Mouse (Mus musculus) midbrain, postnatal 0 days (tissue): ENCODE data around the gene Cdc42bpg. TPM values are rescaled to one million over a fixed set of nuclear protein-coding genes. Genes with fewer than 3 reads are reported as not detected.
"Not testable (repeated sequence)": the region's sequence is repeated elsewhere in the genome, so short reads cannot be mapped to it uniquely, and the experiment has no call there.

ENCODE experiments used
- ATAC-seq: fragments of 200-750 bp; cut with Nextera tagmentation; 2 replicates; pipeline ENCODE4 v1.8.0; 2017; ENCODE audit warnings: moderate number of reproducible peaks, mild to moderate bottlenecking, moderate TSS enrichment, moderate library complexity; ENCODE audit not compliant: low FRiP score
- DNase-seq: peaks from one replicate; pipeline ENCODE4 v3.0.0-alpha.2; 2015; ENCODE audit warnings: low spot score
- H3K27ac ChIP-seq: fragments of 300-500 bp; sonication (generic); 2 replicates; pipeline ENCODE4 v1.5.1; 2014; ENCODE audit warnings: low read depth, mild to moderate bottlenecking, low read length, mixed read lengths
- H3K27me3 ChIP-seq: fragments of 300-500 bp; sonication (generic); 2 replicates; pipeline ENCODE4 v1.6.1; 2014; ENCODE audit warnings: low read length, control low read depth, mixed read lengths; ENCODE audit not compliant: insufficient read depth
- H3K36me3 ChIP-seq: fragments of 300-500 bp; sonication (generic); 2 replicates; pipeline ENCODE4 v1.6.1; 2014; ENCODE audit warnings: low read length, control low read depth, mixed read lengths; ENCODE audit not compliant: insufficient read depth
- H3K4me1 ChIP-seq: fragments of 300-500 bp; sonication (generic); 2 replicates; pipeline ENCODE4 v1.6.1; 2014; ENCODE audit warnings: mild to moderate bottlenecking, control low read depth, antibody characterized with exemption, low read length, mixed read lengths; ENCODE audit not compliant: insufficient read depth
- H3K4me2 ChIP-seq: fragments of 300-500 bp; sonication (generic); 2 replicates; pipeline ENCODE4 v1.6.1; 2014; ENCODE audit warnings: low read depth, mild to moderate bottlenecking, low read length, mixed read lengths; ENCODE audit not compliant: poor library complexity, severe bottlenecking
- H3K4me3 ChIP-seq: fragments of 300-500 bp; sonication (generic); 2 replicates; pipeline ENCODE4 v1.5.1; 2014; ENCODE audit warnings: low read depth, mild to moderate bottlenecking, low read length, moderate library complexity
- H3K9ac ChIP-seq: fragments of 300-500 bp; sonication (generic); replicated peaks from 2 replicates; pipeline ENCODE4 v1.6.1; 2014; ENCODE audit warnings: mild to moderate bottlenecking, low read length, moderate library complexity, mixed read lengths; ENCODE audit not compliant: poor library complexity, severe bottlenecking
- H3K9me3 ChIP-seq: fragments of 300-500 bp; sonication (generic); 2 replicates; pipeline ENCODE4 v1.6.1; 2016; ENCODE audit warnings: low read length, control low read depth
- CTCF ChIP-seq: IDR thresholded peaks from 2 replicates; pipeline ENCODE4 v1.5.1; 2016; ENCODE audit warnings: antibody characterized with exemption, mild to moderate bottlenecking
- WGBS: fragments of 180-500 bp; shearing (Covaris S2); extraction: QIAGEN DNeasy Blood & Tissue Kit; methylation state at CpG from one replicate; pipeline ENCODE4 v1.1.7; 2014; 5-methylcytosine and 5-hydroxymethylcytosine counted together
- polyA plus RNA-seq: library from polyadenylated mRNA; unstranded; fragments of >200 nt; fragmentation: Nextera tagmentation; extraction: Ambion mirVana; gene quantifications from 2 replicates; pipeline ENCODE4 v1.2.1, GENCODE M21; 2015
- total RNA-seq: library from RNA; depleted of rRNA; stranded (reverse); fragments of >200 nt; gene quantifications from 2 replicates; pipeline ENCODE4 v1.2.3, GENCODE M21; 2014

Cdc42bpg gene
- total and polyA plus RNA-seq, 2 experiments from 2014 or later = 0.67 to 4.8 TPM

DNA sequence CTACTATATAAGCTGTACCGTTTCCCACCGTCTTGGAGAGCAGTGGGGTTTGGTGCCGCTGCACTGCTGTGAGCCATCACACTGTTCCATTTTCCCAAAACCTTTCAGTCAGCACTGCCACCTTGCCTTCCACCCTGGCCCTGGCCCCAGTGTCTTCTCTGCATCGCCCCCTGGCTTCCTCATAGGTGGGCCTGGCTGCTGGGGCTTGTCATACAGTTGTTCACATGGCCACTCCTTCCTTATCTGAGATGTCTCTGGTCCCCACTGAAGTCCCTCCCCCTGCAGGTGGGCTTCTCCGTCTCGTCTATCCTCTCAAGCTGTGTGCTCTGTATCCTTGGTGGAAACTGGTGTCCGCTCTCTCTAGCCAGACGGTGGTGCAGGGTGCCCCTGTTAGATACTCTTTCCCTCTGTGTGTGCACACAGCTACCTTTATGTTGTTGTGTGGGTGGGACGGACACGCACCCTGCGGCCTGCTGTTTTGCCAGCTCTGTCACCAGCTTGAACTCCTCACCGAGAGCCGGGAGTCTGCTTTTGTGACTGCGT lies 16.5 kb upstream of the Cdc42bpg start:
- Histone ChIP-seq H3K4me2 (no peak overlapping the region), H3K27ac (no peak overlapping the region), H3K4me1 (no peaks in the 10 kb centered on the region), H3K9me3 (no peaks in the 10 kb centered on the region), H3K9ac (no peak overlapping the region), H3K27me3 (no peaks in the 10 kb centered on the region), H3K36me3 (peaks cover 31% of the 10 kb centered on the region), H3K4me3 (no peak overlapping the region)
- TF ChIP-seq CTCF = 0 out of 2 replicates have a peak, but pooled peaks have one; percentile 12
- 90% methylated on average over 14 of the region's 14 CpGs for WGBS
- no peak for DNase-seq
- no peak for ATAC-seq

DNA sequence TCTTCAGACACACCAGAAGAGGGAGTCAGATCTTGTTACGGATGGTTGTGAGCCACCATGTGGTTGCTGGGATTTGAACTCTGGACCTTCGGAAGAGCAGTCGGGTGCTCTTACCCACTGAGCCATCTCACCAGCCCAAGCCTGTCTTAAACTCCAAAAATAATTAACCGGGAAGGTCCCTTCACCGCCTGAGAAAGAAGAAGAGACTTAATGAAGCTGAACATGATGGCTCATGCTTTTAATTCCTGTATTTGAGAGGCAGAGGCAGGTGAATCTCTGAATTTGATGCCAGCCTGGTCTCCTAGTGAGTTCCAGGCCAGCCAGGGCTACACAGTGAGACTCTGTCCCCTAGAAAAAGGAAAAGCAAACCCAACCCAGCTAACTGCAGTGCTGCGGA lies 15.5 kb upstream of the Cdc42bpg start:
- ATAC-seq, H3K4me2 ChIP-seq, H3K27me3 ChIP-seq, H3K9me3 ChIP-seq, H3K27ac ChIP-seq, DNase-seq, H3K4me3 ChIP-seq, H3K4me1 ChIP-seq, H3K9ac ChIP-seq: not testable (repeated sequence)
- H3K36me3 ChIP-seq = peaks cover 36% of the 10 kb centered on the region
- WGBS = 92% methylated on average over 5 of the region's 6 CpGs

DNA sequence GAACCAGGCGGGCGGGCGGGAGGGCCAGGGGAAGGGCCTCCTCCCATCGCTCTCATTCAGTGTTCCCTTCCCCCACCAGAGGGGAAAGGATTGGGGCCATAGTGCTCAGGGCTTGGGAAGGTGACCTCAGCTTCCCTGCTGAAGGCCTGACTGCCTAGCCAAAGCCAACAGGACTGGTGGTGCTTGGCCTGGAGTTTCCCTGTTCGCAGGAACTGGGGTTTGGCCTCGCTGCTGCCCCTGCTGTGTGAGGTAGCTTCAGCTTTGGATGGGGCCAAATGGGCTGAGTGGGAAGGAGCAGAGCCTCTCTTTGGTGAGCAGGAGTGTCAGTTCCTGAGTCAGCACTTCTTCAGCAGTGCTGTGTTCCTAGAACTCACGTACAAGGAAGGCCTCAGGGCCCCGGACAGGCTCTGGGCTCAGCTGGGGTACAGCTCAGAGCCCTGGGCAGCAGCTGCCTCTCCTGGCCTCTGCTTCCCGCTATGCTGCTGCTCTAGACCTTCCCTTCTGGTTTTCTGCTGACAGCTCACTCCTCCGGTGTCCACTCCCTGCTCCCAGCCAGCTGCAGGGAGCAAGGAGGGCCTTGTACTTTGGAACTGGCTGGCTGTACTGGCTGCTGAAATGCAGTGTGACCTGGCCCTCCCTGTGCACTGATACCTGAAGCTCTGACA lies 15.0 kb upstream of the Cdc42bpg start:
- H3K4me2 ChIP-seq = no peak overlapping the region
- no peaks in the 10 kb centered on the region for H3K9me3 ChIP-seq
- no peak overlapping the region for H3K27ac ChIP-seq
- H3K27me3 ChIP-seq = no peaks in the 10 kb centered on the region
- no peak for TF ChIP-seq CTCF
- 75% methylated on average over 10 of the region's 10 CpGs for WGBS
- ATAC-seq (no peak), DNase-seq (peak; percentile 12)
- no peak overlapping the region for H3K4me3 ChIP-seq
- H3K36me3 ChIP-seq = peaks cover 38% of the 10 kb centered on the region
- no peak overlapping the region for H3K9ac ChIP-seq
- H3K4me1 ChIP-seq = no peaks in the 10 kb centered on the region

DNA sequence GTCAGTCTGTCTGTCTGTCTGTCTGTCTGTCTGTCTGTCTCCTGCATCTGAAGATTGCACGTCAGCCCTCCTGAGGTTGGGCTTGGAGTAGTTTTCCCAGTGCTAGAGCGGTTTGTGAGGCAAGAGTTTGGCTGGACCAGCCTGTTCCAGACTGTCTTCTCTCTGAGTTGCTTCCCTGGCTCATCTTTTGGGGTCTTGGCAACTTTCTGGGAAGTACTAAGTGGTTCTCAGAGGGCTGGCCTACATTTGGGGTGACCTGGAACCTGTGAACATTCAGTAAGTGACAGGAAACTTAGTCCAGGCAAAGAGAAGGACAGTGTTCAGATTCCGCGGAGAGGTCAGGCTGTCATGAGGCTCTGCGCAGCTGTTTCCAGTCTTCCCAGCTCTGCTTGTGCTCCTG lies 14.0 kb upstream of the Cdc42bpg start:
- H3K9ac ChIP-seq = no peak overlapping the region
- no peak overlapping the region for H3K27ac ChIP-seq
- H3K36me3 ChIP-seq = peaks cover 38% of the 10 kb centered on the region
- no peak overlapping the region for H3K4me3 ChIP-seq
- no peak overlapping the region for H3K4me2 ChIP-seq
- no peaks in the 10 kb centered on the region for H3K4me1 ChIP-seq
- H3K27me3 ChIP-seq = no peaks in the 10 kb centered on the region
- no peaks in the 10 kb centered on the region for H3K9me3 ChIP-seq
- 88% methylated on average over 5 of the region's 5 CpGs for WGBS
- DNase-seq (no peak), ATAC-seq (no peak)
- TF ChIP-seq CTCF = no peak

DNA sequence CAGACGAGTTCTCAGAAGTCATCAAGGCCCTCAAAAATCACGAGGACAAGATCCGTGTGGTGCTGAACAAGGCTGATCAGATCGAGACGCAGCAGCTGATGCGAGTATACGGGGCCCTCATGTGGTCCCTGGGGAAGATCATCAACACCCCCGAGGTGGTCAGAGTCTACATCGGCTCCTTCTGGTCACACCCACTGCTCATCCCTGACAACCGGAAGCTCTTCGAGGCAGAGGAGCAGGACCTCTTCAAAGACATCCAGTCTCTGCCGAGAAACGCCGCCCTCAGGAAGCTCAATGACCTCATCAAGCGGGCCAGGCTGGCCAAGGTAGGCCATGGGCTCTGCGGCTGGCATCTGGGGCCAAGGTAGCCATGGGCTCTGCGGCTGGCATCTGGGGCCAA lies 12.0 kb upstream of the Cdc42bpg start:
- no peaks in the 10 kb centered on the region for H3K27me3 ChIP-seq
- H3K4me1 ChIP-seq = no peaks in the 10 kb centered on the region
- no peak overlapping the region for H3K27ac ChIP-seq
- ATAC-seq (no peak), DNase-seq (no peak)
- H3K4me2 ChIP-seq = no peak overlapping the region
- H3K36me3 ChIP-seq = peaks cover 57% of the 10 kb centered on the region
- H3K9me3 ChIP-seq = no peaks in the 10 kb centered on the region
- no peak overlapping the region for H3K9ac ChIP-seq
- no peak overlapping the region for H3K4me3 ChIP-seq
- 94% methylated on average over 16 of the region's 17 CpGs for whole genome bisulfite sequencing
- TF ChIP-seq CTCF = no peak

DNA sequence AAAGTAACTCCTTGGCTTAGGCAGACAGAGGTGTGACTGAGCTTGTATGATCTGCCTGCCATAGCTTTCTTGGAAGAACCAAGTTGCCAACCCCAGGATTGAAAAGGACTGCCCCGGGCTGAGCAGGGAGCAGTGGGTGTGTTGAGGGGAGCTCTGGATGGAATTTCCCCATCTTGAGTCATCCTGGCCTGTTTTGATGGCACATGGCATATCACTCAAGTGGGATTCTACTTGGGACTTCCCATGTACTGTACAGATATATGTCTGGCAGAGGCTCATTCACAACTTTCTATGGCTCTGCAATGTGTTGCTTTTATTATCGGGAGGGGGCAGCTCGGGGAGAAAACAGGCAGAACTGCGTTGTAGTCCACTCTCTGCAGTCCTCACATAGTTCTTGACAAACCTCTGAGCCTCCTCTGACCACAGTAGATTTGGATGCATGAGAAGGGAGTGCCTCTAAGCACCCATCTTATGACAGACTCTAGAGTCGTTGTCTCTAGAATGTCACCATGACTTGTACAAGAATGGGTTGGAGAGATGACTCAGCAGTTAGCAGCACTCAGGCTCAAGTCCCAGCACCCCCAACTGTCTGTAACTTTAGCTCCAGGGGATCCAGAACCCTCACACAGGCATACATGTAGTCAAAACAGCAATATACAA lies 9.6 kb upstream of the Cdc42bpg start:
- H3K9ac ChIP-seq = no peak overlapping the region
- whole genome bisulfite sequencing = 93% methylated on average over 5 of the region's 5 CpGs
- no peaks in the 10 kb centered on the region for H3K4me1 ChIP-seq
- no peak for DNase-seq
- peaks cover 56% of the 10 kb centered on the region for H3K36me3 ChIP-seq
- H3K4me3 ChIP-seq = no peak overlapping the region
- no peak for TF ChIP-seq CTCF
- H3K4me2 ChIP-seq = no peak overlapping the region
- ATAC-seq = no peak
- H3K27ac ChIP-seq = no peak overlapping the region
- no peaks in the 10 kb centered on the region for H3K27me3 ChIP-seq
- no peaks in the 10 kb centered on the region for H3K9me3 ChIP-seq
